8 mouse cellular contexts compared by ENCODE assay signal in the genomic region with DNA sequence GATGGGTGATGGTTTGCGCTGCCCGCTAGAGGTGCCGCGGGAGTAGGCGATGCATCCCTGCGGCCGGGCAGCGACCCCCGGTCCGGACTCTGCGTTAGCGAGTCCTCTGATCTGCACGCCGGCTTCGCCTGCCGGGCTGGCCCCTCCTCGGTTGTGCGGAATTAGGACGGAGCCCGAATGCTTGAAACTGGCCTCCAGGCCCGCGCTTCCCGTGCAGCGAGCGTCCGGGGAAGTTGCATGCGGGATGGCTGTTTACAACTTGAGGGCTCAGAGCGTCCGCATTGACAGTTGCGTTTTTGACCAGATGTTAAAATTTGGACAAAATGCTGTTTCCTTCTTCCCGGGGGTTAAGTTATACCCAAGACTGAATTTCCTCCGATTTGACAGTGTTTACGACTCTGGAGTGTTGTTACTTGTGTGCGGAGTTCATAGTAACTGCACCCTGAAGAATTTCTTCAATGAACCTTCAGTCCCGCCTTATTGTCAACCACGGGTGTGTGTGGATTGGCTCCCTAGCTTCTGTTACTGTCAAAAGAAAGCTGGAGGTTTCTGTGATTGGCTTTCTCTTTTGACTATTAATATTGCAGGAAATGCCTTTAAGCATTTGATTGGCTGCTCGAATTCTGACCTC. TPM values are rescaled to one million over a fixed set of nuclear protein-coding genes. Genes with fewer than 3 reads are reported as not detected.
A peak's percentile ranks its signal among the peaks of the same experiment; 100 is the strongest.
DNase-seq lines count a peak whose midpoint lies in the region; ATAC-seq lines count a peak whose summit lies in the region.

No protein-coding gene starts in this region.

- peak; percentile 80 for DNase-seq in ZHBTc4 (ENCODE audit: low read depth, low spot score)
- DNase-seq in cerebellum, postnatal 36 days = peak; percentile 49 to 61
- DNase-seq in frontal cortex, postnatal 25 days (ENCODE audit: low spot score in 2 of 2) = peak; percentile 11 to 23
- DNase-seq in hindbrain, embryonic 14.5 days (ENCODE audit: low spot score) = peak; percentile 80
- DNase-seq in left cerebral cortex, adult 11 months (ENCODE audit: low spot score) = peak; percentile 75
- DNase-seq in lung, postnatal 36 days = peak; percentile 90
- DNase-seq in retina, embryonic 14.5 days (ENCODE audit: low spot score) = peak; percentile 86
- peak; percentile 51 to 59 for DNase-seq in thymus, postnatal 36 days

- under 1% methylated on average over 37 of the region's 37 CpGs for WGBS in hindbrain, embryonic 14.5 days

- H3K27ac ChIP-seq in hindbrain, embryonic 14.5 days = peak overlapping the region; percentile 100

- H3K9ac ChIP-seq in hindbrain, embryonic 14.5 days = peak overlapping the region; percentile 98

- peaks cover 13% of the 10 kb centered on the region; the same call in 1 of the 2 replicates for H3K4me1 ChIP-seq in hindbrain, embryonic 14.5 days (replicated peaks; ENCODE audit: control insufficient read depth, insufficient read depth, low read length)

- ATAC-seq in hindbrain, embryonic 14.5 days (ENCODE audit: low FRiP score) = peak; percentile 52

- H3K27me3 ChIP-seq in hindbrain, embryonic 14.5 days (ENCODE audit: control insufficient read depth, insufficient read depth, low read length) = no peaks in the 10 kb centered on the region

- H3K4me2 ChIP-seq in hindbrain, embryonic 14.5 days (replicated peaks) = peak overlapping the region; percentile 81

- H3K4me3 ChIP-seq in hindbrain, embryonic 14.5 days (replicated peaks; ENCODE audit: low read length) = peak overlapping the region; percentile 98

- H3K36me3 ChIP-seq in hindbrain, embryonic 14.5 days (replicated peaks; ENCODE audit: control insufficient read depth, insufficient read depth) = no peaks in the 10 kb centered on the region

- H3K9me3 ChIP-seq in hindbrain, embryonic 14.5 days (ENCODE audit: control insufficient read depth, low read length) = no peaks in the 10 kb centered on the region

RNA-seq across cellular contexts. Expression of gene Epc2, which starts 1.3 kb away (rescaled TPM):
- 16.7 and 17.5 TPM in 2 replicates for polyA plus RNA-seq in hindbrain, embryonic 14.5 days (2014; fragmentation: Nextera tagmentation; extraction: Ambion mirVana)

Comparison
In these comparisons a context has a peak if more than half of its experiments do, and no peak if none do; other contexts are left out.
1. Peak in every context shown above with its lines: DNase-seq, ATAC-seq, H3K4me3 ChIP-seq and H3K27ac ChIP-seq.
2. DNase-seq: peak in every context shown above with its lines; median percentile 90 in lung, postnatal 36 days; 86 in retina, embryonic 14.5 days; 80 in ZHBTc4; 80 in hindbrain, embryonic 14.5 days; 75 in left cerebral cortex, adult 11 months; 55 in cerebellum, postnatal 36 days; 55 in thymus, postnatal 36 days; 17 in frontal cortex, postnatal 25 days.